Mouse (Mus musculus): Measurements from ENCODE around the gene Pgs1. TPM values are rescaled to one million over a fixed set of nuclear protein-coding genes. Genes with fewer than 3 reads are reported as not detected.

Gene Pgs1
- polyA plus RNA-seq, 1 experiment from 2014 or later: 50.3 TPM

GRCm38 (mm10) chr11:117999260-117999934, 13.3 kb downstream of the Pgs1 start:
- 89% methylated on average over 6 of the region's 6 CpGs for WGBS
- Histone ChIP-seq H3K9ac (no peak overlapping the region), H3K4me2 (replicated peaks) (no peak overlapping the region), H3K27ac (no peak overlapping the region), H3K4me1 (peaks cover 7% of the 10 kb centered on the region), H3K9me3 (no peaks in the 10 kb centered on the region), H3K4me3 (no peak overlapping the region), H3K27me3 (replicated peaks) (no peaks in the 10 kb centered on the region), H3K36me3 (peaks cover 51% of the 10 kb centered on the region)
- ATAC-seq (ENCODE audit: low FRiP score, low read depth): no peak

GRCm38 (mm10) chr11:118000083-118000482, 14.0 kb downstream of the Pgs1 start:
- 76% methylated on average over 1 of the region's 1 CpGs for WGBS
- no peak overlapping the region for H3K9ac ChIP-seq
- no peaks in the 10 kb centered on the region for H3K27me3 ChIP-seq (replicated peaks)
- no peak overlapping the region for H3K4me3 ChIP-seq
- H3K4me2 ChIP-seq (replicated peaks): no peak overlapping the region
- no peaks in the 10 kb centered on the region for H3K9me3 ChIP-seq
- H3K4me1 ChIP-seq: peaks cover 6% of the 10 kb centered on the region
- H3K27ac ChIP-seq: no peak overlapping the region
- H3K36me3 ChIP-seq: peaks cover 58% of the 10 kb centered on the region
- ATAC-seq (ENCODE audit: low FRiP score, low read depth): no peak

GRCm38 (mm10) chr11:118000565-118001215, 14.6 kb downstream of the Pgs1 start:
- Histone ChIP-seq H3K9me3 (no peaks in the 10 kb centered on the region), H3K9ac (no peak overlapping the region), H3K36me3 (peaks cover 64% of the 10 kb centered on the region), H3K4me3 (no peak overlapping the region), H3K27me3 (replicated peaks) (no peaks in the 10 kb centered on the region), H3K4me1 (0 out of 2 replicates have a peak, but pooled peaks cover under 1% of the 10 kb centered on the region), H3K27ac (no peak overlapping the region), H3K4me2 (replicated peaks) (no peak overlapping the region)
- 92% methylated on average over 7 of the region's 7 CpGs for WGBS
- no peak for ATAC-seq (ENCODE audit: low FRiP score, low read depth)

- Histone ChIP-seq H3K4me3 (no peak overlapping the region), H3K27ac (no peak overlapping the region), H3K9me3 (no peaks in the 10 kb centered on the region), H3K4me2 (replicated peaks) (no peak overlapping the region), H3K36me3 (peaks cover 73% of the 10 kb centered on the region), H3K9ac (no peak overlapping the region), H3K4me1 (peaks cover 8% of the 10 kb centered on the region), H3K27me3 (replicated peaks) (no peaks in the 10 kb centered on the region)
- no peak for ATAC-seq (ENCODE audit: low FRiP score, low read depth)
- WGBS: 95% methylated on average over 14 of the region's 14 CpGs
These were observed 17.1 kb downstream of the Pgs1 start for GRCm38 (mm10) chr11:118003176-118003575.

- ATAC-seq (ENCODE audit: low FRiP score, low read depth): no peak
These were observed 17.6 kb downstream of the Pgs1 start for GRCm38 (mm10) chr11:118003718-118004117.

GRCm38 (mm10) chr11:118004217-118004616, 18.1 kb downstream of the Pgs1 start:
- WGBS: 94% methylated on average over 5 of the region's 5 CpGs
- no peaks in the 10 kb centered on the region for H3K9me3 ChIP-seq
- H3K4me2 ChIP-seq (replicated peaks): no peak overlapping the region
- no peaks in the 10 kb centered on the region for H3K27me3 ChIP-seq (replicated peaks)
- peaks cover 73% of the 10 kb centered on the region for H3K36me3 ChIP-seq
- H3K4me1 ChIP-seq: peaks cover 12% of the 10 kb centered on the region
- no peak overlapping the region for H3K27ac ChIP-seq
- no peak for ATAC-seq (ENCODE audit: low FRiP score, low read depth)
- no peak overlapping the region for H3K9ac ChIP-seq
- no peak overlapping the region for H3K4me3 ChIP-seq

More at GRCm38 (mm10) chr11:118003718-118004117, 17.6 kb downstream of the Pgs1 start:
- H3K27me3 ChIP-seq (replicated peaks): no peaks in the 10 kb centered on the region
- peaks cover 8% of the 10 kb centered on the region for H3K4me1 ChIP-seq
- no peak overlapping the region for H3K4me3 ChIP-seq
- H3K36me3 ChIP-seq: peaks cover 73% of the 10 kb centered on the region
- WGBS: 82% methylated on average over 5 of the region's 5 CpGs
- no peak overlapping the region for H3K9ac ChIP-seq
- no peak overlapping the region for H3K4me2 ChIP-seq (replicated peaks)
- H3K27ac ChIP-seq: no peak overlapping the region
- H3K9me3 ChIP-seq: no peaks in the 10 kb centered on the region

- Histone ChIP-seq H3K27me3 (replicated peaks) (no peaks in the 10 kb centered on the region), H3K4me1 (peaks cover 30% of the 10 kb centered on the region), H3K4me3 (no peak overlapping the region), H3K27ac (no peak overlapping the region), H3K9me3 (no peaks in the 10 kb centered on the region), H3K36me3 (peaks cover 44% of the 10 kb centered on the region), H3K9ac (no peak overlapping the region), H3K4me2 (replicated peaks) (no peak overlapping the region)
- no peak for ATAC-seq (ENCODE audit: low FRiP score, low read depth)
- 79% methylated on average over 8 of the region's 8 CpGs for WGBS
These were observed 21.5 kb downstream of the Pgs1 start for GRCm38 (mm10) chr11:118007460-118008143.

- Histone ChIP-seq H3K9ac (no peak overlapping the region), H3K27me3 (replicated peaks) (no peaks in the 10 kb centered on the region), H3K4me2 (replicated peaks) (no peak overlapping the region), H3K9me3 (no peaks in the 10 kb centered on the region), H3K4me1 (peaks cover 31% of the 10 kb centered on the region), H3K4me3 (no peak overlapping the region), H3K27ac (no peak overlapping the region), H3K36me3 (peaks cover 39% of the 10 kb centered on the region)
- 66% methylated on average over 5 of the region's 5 CpGs for WGBS
- no peak for ATAC-seq (ENCODE audit: low FRiP score, low read depth)
These were observed 22.2 kb downstream of the Pgs1 start for GRCm38 (mm10) chr11:118008144-118008805.

- Histone ChIP-seq H3K4me3 (no peak overlapping the region), H3K9me3 (no peaks in the 10 kb centered on the region), H3K4me1 (peaks cover 36% of the 10 kb centered on the region), H3K4me2 (replicated peaks) (no peak overlapping the region), H3K36me3 (peaks cover 34% of the 10 kb centered on the region), H3K27me3 (replicated peaks) (no peaks in the 10 kb centered on the region), H3K9ac (no peak overlapping the region), H3K27ac (no peak overlapping the region)
- WGBS: 87% methylated on average over 8 of the region's 8 CpGs
- no peak for ATAC-seq (ENCODE audit: low FRiP score, low read depth)
These were observed 22.8 kb downstream of the Pgs1 start for GRCm38 (mm10) chr11:118008843-118009242.

- Histone ChIP-seq H3K4me2 (replicated peaks) (no peak overlapping the region), H3K9ac (no peak overlapping the region), H3K36me3 (peaks cover 28% of the 10 kb centered on the region), H3K4me3 (no peak overlapping the region), H3K27ac (no peak overlapping the region), H3K4me1 (peaks cover 36% of the 10 kb centered on the region), H3K9me3 (no peaks in the 10 kb centered on the region), H3K27me3 (replicated peaks) (no peaks in the 10 kb centered on the region)
- 61% methylated on average over 4 of the region's 4 CpGs for WGBS
- ATAC-seq (ENCODE audit: low FRiP score, low read depth): no peak
These were observed 23.9 kb downstream of the Pgs1 start for GRCm38 (mm10) chr11:118009865-118010571.

GRCm38 (mm10) chr11:118012595-118012994, 26.5 kb downstream of the Pgs1 start:
- H3K27me3 ChIP-seq (replicated peaks): no peaks in the 10 kb centered on the region
- no peak overlapping the region for H3K4me3 ChIP-seq
- peaks cover 29% of the 10 kb centered on the region for H3K36me3 ChIP-seq
- peaks cover 31% of the 10 kb centered on the region for H3K4me1 ChIP-seq
- no peak overlapping the region for H3K27ac ChIP-seq
- ATAC-seq (ENCODE audit: low FRiP score, low read depth): no peak
- H3K4me2 ChIP-seq (replicated peaks): no peak overlapping the region
- H3K9ac ChIP-seq: no peak overlapping the region
- H3K9me3 ChIP-seq: no peaks in the 10 kb centered on the region
- WGBS: 78% methylated on average over 1 of the region's 1 CpGs
